Mouse (Mus musculus) testis, adult 10 weeks (tissue): Measurements from ENCODE around the gene Itsn1. TPM values are rescaled to one million over a fixed set of nuclear protein-coding genes. Genes with fewer than 3 reads are reported as not detected.

Source experiments
- polyA plus RNA-seq: library from polyadenylated mRNA; stranded (reverse); fragments of 350-450 nt; fragmentation: Illumina TruSeq; extraction: RNeasy Lipid Tissue Mini Kit (QIAGEN cat#74804); gene quantifications from one replicate; pipeline ENCODE4 v1.2.3, GENCODE M21; 2014; ENCODE audit warnings: low read depth, low replicate concordance

The Itsn1 gene
- polyA plus RNA-seq: 25.8 TPM

DNA sequence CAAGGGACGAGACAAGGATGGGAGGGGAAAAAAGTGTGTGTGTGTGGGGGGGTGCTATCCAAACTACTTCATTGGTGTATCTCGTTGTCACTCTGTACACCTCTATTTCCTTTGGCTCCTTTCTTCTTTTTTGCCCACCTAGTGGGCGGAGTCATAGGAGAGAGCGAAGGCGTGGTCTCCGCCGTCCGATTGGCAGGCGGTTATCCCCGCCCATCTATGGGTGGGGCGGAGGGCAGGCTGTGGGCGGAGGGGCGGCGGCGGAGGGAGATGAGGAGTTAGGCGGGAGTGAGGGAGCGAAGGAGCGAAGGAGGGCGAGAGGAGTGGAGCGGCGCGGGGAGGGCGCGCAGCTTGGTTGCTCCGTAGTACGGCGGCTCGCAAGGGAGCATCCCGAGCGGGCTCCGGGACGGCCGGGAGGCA is at the start of gene Itsn1:
TSS of gene Itsn1 (plus strand) at position 216 of the 417 bp plus-strand sequence.

GRCm38 (mm10) chr16:91688619-91689334 is 40.3 kb upstream of the Itsn1 start, which contains the start of gene Donson:
Gene Donson, minus strand, starts transcription at chr16:91688770.

GRCm38 (mm10) chr16:91728123-91729065 is 687 bp upstream of the Itsn1 start, which contains the start of gene Cryzl1:
Gene Cryzl1, minus strand, starts transcription at chr16:91728975.

Other genes starting within 250 kb of the Itsn1 start
- gene Ifnar1, start 244.0 kb upstream of the Itsn1 start, polyA plus RNA-seq: 37.6 TPM
- gene Ifngr2, start 182.2 kb upstream of the Itsn1 start, polyA plus RNA-seq: 10.8 TPM
- gene Tmem50b, start 131.5 kb upstream of the Itsn1 start, polyA plus RNA-seq: 47.7 TPM
- 38.6 TPM for gene Dnajc28, start 110.3 kb upstream of the Itsn1 start, polyA plus RNA-seq
- gene Gart, start 82.3 kb upstream of the Itsn1 start, polyA plus RNA-seq: 8.3 TPM
- gene Son, start 81.8 kb upstream of the Itsn1 start, polyA plus RNA-seq: 299 TPM
- 101 TPM for gene Donson, start 40.5 kb upstream of the Itsn1 start, polyA plus RNA-seq
- 80.3 TPM for gene Cryzl1, start 306 bp upstream of the Itsn1 start, polyA plus RNA-seq